12 mouse cellular contexts compared by ENCODE assay signal in the genomic region with DNA sequence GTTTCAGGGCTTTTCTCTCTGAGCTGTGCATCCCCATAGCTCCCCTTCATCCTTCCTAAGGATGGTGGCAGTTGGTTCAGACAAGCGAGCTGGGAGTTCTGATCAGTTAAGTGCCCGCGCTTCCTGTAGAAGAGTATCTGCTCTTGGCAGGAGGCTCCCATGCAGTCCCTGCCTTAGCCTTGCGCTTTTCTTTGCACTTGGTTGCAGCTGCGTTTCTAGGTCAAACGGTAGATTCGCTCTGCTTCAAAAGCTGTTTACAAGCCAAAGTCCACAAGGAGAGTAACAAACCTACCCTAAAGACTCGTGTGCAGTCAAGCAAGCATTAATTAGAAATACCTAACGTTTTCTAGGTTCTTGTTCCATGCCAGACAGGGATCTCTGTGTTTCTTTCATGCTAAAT.
DNase-seq lines count a peak whose midpoint lies in the region; ATAC-seq and TF ChIP-seq lines count a peak whose summit lies in the region.
"Had no signal": no experiment of that assay in that cellular context is flagged by ENCODE, and none has a peak within 500 bp of the region (broad histone marks: within the 10 kb centered on the region; RNA-seq: fewer than 3 reads in every experiment).

No protein-coding gene starts in this region.

- intact Hi-C loops in left cerebral cortex, postnatal 25 days (cut with DNase I) = no loop called here

- no peaks in the 10 kb centered on the region for H3K27me3 ChIP-seq in liver, adult 2 months (ENCODE audit: control insufficient read depth, insufficient read depth, low read length)
- no peaks in the 10 kb centered on the region for H3K27me3 ChIP-seq in liver, embryonic 12.5 days (replicated peaks)
- H3K27me3 ChIP-seq in midbrain, postnatal 0 days (ENCODE audit: insufficient read depth, low read length) = no peaks in the 10 kb centered on the region
- H3K27me3 ChIP-seq: limb, embryonic 15.5 days had no signal

- H3K9me3 ChIP-seq in liver, embryonic 12.5 days (replicated peaks) = 0 out of 2 replicates have a peak, but pooled peaks cover 3% of the 10 kb centered on the region
- H3K9me3 ChIP-seq in midbrain, postnatal 0 days (ENCODE audit: low read length) = 0 out of 2 replicates have a peak, but pooled peaks cover 4% of the 10 kb centered on the region
- H3K9me3 ChIP-seq: limb, embryonic 15.5 days had no signal

- no peak overlapping the region for H3K4me2 ChIP-seq in liver, embryonic 12.5 days
- H3K4me2 ChIP-seq in midbrain, postnatal 0 days (ENCODE audit: low read depth, low read length, poor library complexity, severe bottlenecking) = no peak overlapping the region
- H3K4me2 ChIP-seq: limb, embryonic 15.5 days had no signal

- H3K9ac ChIP-seq in liver, adult 2 months (ENCODE audit: low read depth, low read length) = peak overlapping the region; percentile 67; the same call in 1 of the 2 replicates
- no peak overlapping the region for H3K9ac ChIP-seq in liver, embryonic 12.5 days
- H3K9ac ChIP-seq in midbrain, postnatal 0 days (replicated peaks; ENCODE audit: low read length, poor library complexity, severe bottlenecking) = no peak overlapping the region
- H3K9ac ChIP-seq: limb, embryonic 15.5 days had no signal

- peak; percentile 73 for ATAC-seq in frontal cortex, adult (ENCODE audit: low TSS enrichment)
- no peak for ATAC-seq in liver, embryonic 12.5 days
- ATAC-seq in midbrain, postnatal 0 days (ENCODE audit: low FRiP score) = no peak

- TF ChIP-seq CTCF in liver, adult 2 months (IDR thresholded peaks at IDR 0.05; ENCODE audit: low read depth, low read length) = no peak
- TF ChIP-seq CTCF in midbrain, postnatal 0 days (IDR thresholded peaks at IDR 0.05) = no peak

- TF ChIP-seq POLR2A in liver, adult 2 months (IDR thresholded peaks at IDR 0.05; ENCODE audit: extremely low read depth, insufficient read depth, low read length) = no peak

- peaks cover 23% of the 10 kb centered on the region; the same call in 1 of the 2 replicates for H3K4me1 ChIP-seq in liver, adult 2 months (ENCODE audit: control insufficient read depth, insufficient read depth, low read length)
- no peaks in the 10 kb centered on the region for H3K4me1 ChIP-seq in liver, embryonic 12.5 days
- H3K4me1 ChIP-seq in midbrain, postnatal 0 days (ENCODE audit: insufficient read depth, low read length) = no peaks in the 10 kb centered on the region
- H3K4me1 ChIP-seq: limb, embryonic 15.5 days had no signal

- peak overlapping the region; percentile 96 for H3K27ac ChIP-seq in liver, adult 2 months (replicated peaks; ENCODE audit: insufficient read depth, low read depth, low read length)
- H3K27ac ChIP-seq in liver, embryonic 12.5 days = no peak overlapping the region
- H3K27ac ChIP-seq in midbrain, postnatal 0 days (ENCODE audit: low read depth, low read length) = no peak overlapping the region
- H3K27ac ChIP-seq: limb, embryonic 15.5 days had no signal

- DNase-seq in frontal cortex, adult 2 months (ENCODE audit: extremely low spot score in 1 of 2, low spot score in 1 of 2) = no peak
- peak; percentile 91 for DNase-seq in liver, adult 2 months (ENCODE audit: extremely low read depth, low read depth, low spot score)
- peak; percentile 81 for DNase-seq in kidney, adult 9 months
- DNase-seq in midbrain, postnatal 0 days (ENCODE audit: low spot score) = peak; percentile 40
- no peak for DNase-seq in left cerebral cortex, postnatal 25 days (ENCODE audit: low spot score in 2 of 2)
- no peak for DNase-seq in cerebellum, adult 9-10 months
- DNase-seq: adrenal gland, postnatal 10 days; B cell, adult 2 months; cerebellum, adult 8-10 months had no signal

- H3K79me2 ChIP-seq in liver, adult 2 months (ENCODE audit: control insufficient read depth, insufficient read depth, low read length) = no peaks in the 10 kb centered on the region

- 12% methylated on average over 9 of the region's 9 CpGs for WGBS in liver, adult 2 months
- 57% methylated on average over 9 of the region's 9 CpGs for WGBS in liver, embryonic 12.5 days (ENCODE audit: insufficient replicate concordance)
- 54% methylated on average over 9 of the region's 9 CpGs for WGBS in midbrain, postnatal 0 days

- H3K36me3 ChIP-seq in liver, adult 2 months (ENCODE audit: control insufficient read depth, insufficient read depth, low read length) = no peaks in the 10 kb centered on the region
- H3K36me3 ChIP-seq in liver, embryonic 12.5 days = no peaks in the 10 kb centered on the region
- H3K36me3 ChIP-seq in midbrain, postnatal 0 days (ENCODE audit: insufficient read depth, low read length) = no peaks in the 10 kb centered on the region
- H3K36me3 ChIP-seq: limb, embryonic 15.5 days had no signal

- H3K4me3 ChIP-seq in liver, adult 2 months (ENCODE audit: insufficient read depth, low read depth, low read length) = 0 out of 2 replicates have a peak overlapping the region, but pooled peaks have one; percentile 9
- H3K4me3 ChIP-seq in liver, embryonic 12.5 days = no peak overlapping the region
- H3K4me3 ChIP-seq in midbrain, postnatal 0 days (ENCODE audit: low read depth, low read length) = no peak overlapping the region
- H3K4me3 ChIP-seq: limb, embryonic 15.5 days had no signal

Comparison
In these comparisons a context has a peak if more than half of its experiments do, and no peak if none do; other contexts are left out.
1. DNase-seq: peak in liver, adult 2 months (single experiment), kidney, adult 9 months (single experiment) and midbrain, postnatal 0 days (single experiment); none in frontal cortex, adult 2 months (0 of 2), left cerebral cortex, postnatal 25 days (0 of 2) and cerebellum, adult 9-10 months (single experiment).